Mouse (Mus musculus) midbrain, embryonic 14.5 days (tissue): Measurements from ENCODE around the gene Mgll. TPM values are rescaled to one million over a fixed set of nuclear protein-coding genes. Genes with fewer than 3 reads are reported as not detected.

ENCODE experiments used
- ATAC-seq: fragments of 200-750 bp; cut with Nextera tagmentation; 2 replicates; pipeline ENCODE4 v1.8.0; 2017; ENCODE audit warnings: moderate number of reproducible peaks, moderate library complexity; ENCODE audit not compliant: low FRiP score, low TSS enrichment
- DNase-seq: peaks from one replicate; pipeline ENCODE4 v3.0.0-alpha.2; 2015
- H3K27ac ChIP-seq: fragments of 300-500 bp; sonication (generic); replicated peaks from 2 replicates; pipeline ENCODE4 v1.5.1; 2014; ENCODE audit warnings: mild to moderate bottlenecking, low read depth, low read length, moderate library complexity
- H3K27me3 ChIP-seq: fragments of 300-500 bp; sonication (generic); 2 replicates; pipeline ENCODE4 v1.6.1; 2014; ENCODE audit warnings: low read length, control low read depth, mixed read lengths; ENCODE audit not compliant: control insufficient read depth, insufficient read depth
- H3K36me3 ChIP-seq: fragments of 300-500 bp; sonication (generic); 2 replicates; pipeline ENCODE4 v1.6.1; 2014; ENCODE audit warnings: low read length, control low read depth; ENCODE audit not compliant: control insufficient read depth, insufficient read depth
- H3K4me1 ChIP-seq: fragments of 300-500 bp; sonication (generic); 2 replicates; pipeline ENCODE4 v1.6.1; 2014; ENCODE audit warnings: mild to moderate bottlenecking, antibody characterized with exemption, low read length, control low read depth; ENCODE audit not compliant: control insufficient read depth, insufficient read depth
- H3K4me2 ChIP-seq: fragments of 300-500 bp; sonication (generic); 2 replicates; pipeline ENCODE4 v1.6.1; 2014; ENCODE audit warnings: mild to moderate bottlenecking, low read length, moderate library complexity
- H3K4me3 ChIP-seq: fragments of 300-500 bp; sonication (generic); replicated peaks from 2 replicates; pipeline ENCODE4 v1.5.1; 2014; ENCODE audit warnings: low read depth, low read length
- H3K9ac ChIP-seq: fragments of 300-500 bp; sonication (generic); replicated peaks from 2 replicates; pipeline ENCODE4 v1.6.1; 2014; ENCODE audit warnings: mild to moderate bottlenecking, low read length, moderate library complexity
- H3K9me3 ChIP-seq: fragments of 300-500 bp; sonication (generic); 2 replicates; pipeline ENCODE4 v1.6.1; 2016; ENCODE audit warnings: low read length, control low read depth, mixed read lengths; ENCODE audit not compliant: control insufficient read depth
- WGBS: fragments of 180-500 bp; shearing (Covaris S2); extraction: QIAGEN DNeasy Blood & Tissue Kit; methylation state at CpG from one replicate; pipeline ENCODE4 v1.1.7; 2014; 5-methylcytosine and 5-hydroxymethylcytosine counted together
- polyA plus RNA-seq: library from polyadenylated mRNA; unstranded; fragments of >200 nt; fragmentation: Nextera tagmentation; extraction: Ambion mirVana; gene quantifications from 2 replicates; pipeline ENCODE4 v1.2.1, GENCODE M21; 2014

The Mgll gene
- polyA plus RNA-seq, 1 experiment from 2014 or later, result 21.5 TPM

DNA sequence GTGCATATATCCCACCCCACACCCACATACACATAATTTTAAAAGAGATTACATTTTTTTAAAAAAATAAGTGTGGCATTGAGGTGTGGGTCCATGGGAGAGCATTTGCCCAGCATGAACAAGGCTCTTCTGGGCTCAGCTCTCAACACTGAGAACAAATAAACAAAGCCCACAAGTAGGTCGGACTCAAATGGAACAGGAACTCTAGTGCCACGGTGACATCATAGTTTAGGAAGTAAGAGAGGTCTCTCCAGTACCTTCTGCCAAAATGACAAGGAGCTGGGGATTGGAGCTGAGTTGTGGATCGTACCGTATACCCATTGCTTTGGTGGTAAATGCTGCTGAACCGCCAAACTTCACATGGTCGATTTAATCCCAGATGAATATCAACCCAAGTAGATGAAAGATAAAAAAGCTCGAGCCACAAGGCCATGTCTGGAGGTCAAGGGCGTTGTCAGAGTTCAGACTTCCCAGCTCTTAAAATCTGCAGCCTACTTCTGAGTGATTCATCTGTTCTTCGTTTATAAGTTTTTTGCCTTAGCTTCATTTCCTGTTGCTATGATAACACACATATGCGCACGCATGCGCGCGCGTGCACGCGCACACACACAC, 80.9 kb downstream of the Mgll start:
- H3K9ac ChIP-seq, result no peak overlapping the region
- H3K4me1 ChIP-seq, result no peaks in the 10 kb centered on the region
- no peaks in the 10 kb centered on the region for H3K9me3 ChIP-seq
- H3K27me3 ChIP-seq, result no peaks in the 10 kb centered on the region
- no peak overlapping the region for H3K27ac ChIP-seq
- DNase-seq (no peak), ATAC-seq (no peak)
- no peaks in the 10 kb centered on the region for H3K36me3 ChIP-seq
- 92% methylated on average over 17 of the region's 17 CpGs for WGBS
- no peak overlapping the region for H3K4me3 ChIP-seq
- H3K4me2 ChIP-seq, result no peak overlapping the region

DNA sequence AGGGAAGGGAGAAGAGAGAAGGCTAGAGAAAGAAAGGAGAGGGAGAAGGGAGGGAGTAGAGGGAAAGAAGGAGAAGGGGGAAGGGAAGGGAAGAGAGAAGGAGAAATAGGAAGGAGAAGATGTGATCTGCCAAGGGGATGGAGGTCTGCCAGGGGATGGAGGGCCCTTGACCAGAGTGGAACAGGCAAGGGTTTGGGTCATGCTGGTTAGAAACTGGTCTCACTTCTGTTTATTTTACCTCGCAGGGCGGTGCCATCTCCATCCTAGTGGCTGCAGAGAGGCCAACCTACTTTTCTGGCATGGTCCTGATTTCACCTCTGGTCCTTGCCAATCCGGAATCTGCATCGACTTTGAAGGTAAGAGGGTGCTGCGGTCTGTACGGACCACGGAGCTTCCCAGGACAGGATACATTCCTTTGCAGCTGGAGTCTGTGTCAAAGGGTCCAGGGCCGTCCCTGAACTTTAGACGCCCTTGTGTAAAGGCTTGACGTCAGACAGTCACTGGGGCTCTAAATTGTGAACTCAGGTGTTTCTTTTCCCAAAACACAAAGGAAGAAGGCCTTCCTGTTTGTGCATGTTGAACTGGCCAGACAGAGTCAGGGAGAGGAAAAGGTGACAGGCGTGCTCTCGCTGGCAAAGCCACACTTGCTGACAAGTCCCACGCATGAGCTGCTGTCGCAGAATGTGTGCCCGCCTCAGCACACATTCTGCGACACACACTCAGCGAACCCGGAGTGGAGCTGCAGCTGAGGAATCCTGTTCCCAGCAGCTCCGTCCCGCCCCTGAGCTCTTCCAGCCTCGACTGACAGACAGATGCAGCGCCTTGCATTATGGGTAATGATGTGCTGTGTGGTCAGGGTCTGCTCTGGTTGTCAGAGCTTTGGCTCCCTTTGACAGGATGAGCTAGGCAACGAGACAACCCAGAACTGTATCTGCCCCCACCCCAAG, 85.2 kb downstream of the Mgll start:
- Histone ChIP-seq H3K9me3 (no peaks in the 10 kb centered on the region), H3K27me3 (no peaks in the 10 kb centered on the region), H3K36me3 (no peaks in the 10 kb centered on the region), H3K4me3 (no peak overlapping the region), H3K4me2 (no peak overlapping the region), H3K27ac (no peak overlapping the region), H3K9ac (no peak overlapping the region), H3K4me1 (no peaks in the 10 kb centered on the region)
- ATAC-seq, result no peak
- no peak for DNase-seq
- 72% methylated on average over 23 of the region's 23 CpGs for WGBS

DNA sequence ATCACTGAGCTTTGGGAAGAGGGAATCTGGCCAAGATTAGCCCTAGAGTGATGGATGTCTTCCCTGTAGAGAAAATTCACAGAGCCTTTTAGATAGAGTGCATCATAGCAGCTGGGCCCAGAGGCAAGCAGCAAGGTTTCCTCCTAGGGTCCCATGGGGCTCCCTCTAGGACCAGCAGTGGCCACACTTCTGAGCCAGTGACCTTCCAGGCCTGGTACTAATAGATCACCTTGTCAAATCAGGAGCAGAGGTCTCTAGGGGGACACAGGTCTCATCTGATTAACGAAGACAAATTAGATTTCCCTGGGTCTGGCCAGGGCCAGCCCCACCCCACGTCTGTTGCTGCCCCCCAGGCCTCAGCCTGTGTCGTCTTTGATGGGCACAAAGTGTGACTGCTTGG, 86.1 kb downstream of the Mgll start:
- 61% methylated on average over 3 of the region's 3 CpGs for WGBS
- H3K27ac ChIP-seq, result no peak overlapping the region
- H3K4me3 ChIP-seq, result no peak overlapping the region
- no peak for DNase-seq
- no peak overlapping the region for H3K9ac ChIP-seq
- H3K4me1 ChIP-seq, result no peaks in the 10 kb centered on the region
- ATAC-seq, result no peak
- H3K4me2 ChIP-seq, result no peak overlapping the region
- H3K9me3 ChIP-seq, result no peaks in the 10 kb centered on the region
- H3K36me3 ChIP-seq, result no peaks in the 10 kb centered on the region
- no peaks in the 10 kb centered on the region for H3K27me3 ChIP-seq

DNA sequence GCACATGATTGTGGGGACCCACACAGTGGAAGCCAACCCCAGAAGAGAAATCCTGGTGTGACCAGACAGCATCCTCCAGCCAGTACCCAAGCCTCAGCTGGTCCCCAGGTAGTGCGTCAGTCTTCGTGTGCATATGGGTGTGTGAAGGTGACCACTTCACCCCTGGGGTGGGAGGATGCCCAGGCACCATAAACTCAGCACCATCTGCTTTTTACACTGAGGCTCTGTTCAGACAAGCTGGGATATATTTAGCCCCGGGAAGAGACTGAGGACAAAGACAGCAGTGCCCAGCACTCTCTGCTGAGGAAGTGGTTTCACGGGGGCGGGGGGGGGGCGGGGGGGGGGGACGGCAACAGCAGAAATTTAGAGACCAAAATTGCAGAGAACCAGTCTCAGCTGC, 87.2 kb downstream of the Mgll start:
- no peak overlapping the region for H3K9ac ChIP-seq
- no peaks in the 10 kb centered on the region for H3K36me3 ChIP-seq
- ATAC-seq, result no peak
- H3K9me3 ChIP-seq, result no peaks in the 10 kb centered on the region
- no peak overlapping the region for H3K4me3 ChIP-seq
- H3K4me1 ChIP-seq, result no peaks in the 10 kb centered on the region
- no peak for DNase-seq
- no peak overlapping the region for H3K27ac ChIP-seq
- WGBS, result 64% methylated on average over 7 of the region's 7 CpGs
- H3K4me2 ChIP-seq, result no peak overlapping the region
- no peaks in the 10 kb centered on the region for H3K27me3 ChIP-seq

DNA sequence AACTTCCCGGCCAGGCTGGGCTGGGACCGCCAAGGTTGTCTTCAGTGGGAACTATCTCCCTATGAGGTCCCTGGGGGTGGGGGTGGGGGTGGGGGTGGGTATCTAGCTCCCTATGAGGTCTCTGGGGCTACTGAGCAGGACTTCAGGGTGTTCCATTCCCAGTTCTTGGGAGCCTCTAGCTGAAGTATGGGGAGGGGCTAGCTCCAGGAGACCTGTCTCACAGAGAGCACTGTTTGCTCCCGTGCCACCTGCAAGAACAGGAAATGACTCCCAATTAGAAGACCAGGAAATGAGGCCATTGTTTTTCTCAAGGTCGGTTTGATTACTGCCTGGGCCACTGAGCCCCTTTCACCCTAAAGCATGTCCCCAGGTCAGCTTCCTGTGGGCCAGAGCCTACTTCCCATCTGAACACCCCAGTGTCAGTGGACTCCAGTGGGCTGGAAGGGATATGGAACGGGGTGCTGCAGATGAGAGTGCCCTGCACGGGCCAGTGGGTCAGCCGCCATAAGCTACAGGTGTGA, 87.7 kb downstream of the Mgll start:
- H3K4me2 ChIP-seq, result no peak overlapping the region
- ATAC-seq (no peak), DNase-seq (no peak)
- H3K4me1 ChIP-seq, result no peaks in the 10 kb centered on the region
- no peaks in the 10 kb centered on the region for H3K36me3 ChIP-seq
- WGBS, result 74% methylated on average over 7 of the region's 7 CpGs
- no peak overlapping the region for H3K27ac ChIP-seq
- no peaks in the 10 kb centered on the region for H3K27me3 ChIP-seq
- H3K9ac ChIP-seq, result no peak overlapping the region
- no peaks in the 10 kb centered on the region for H3K9me3 ChIP-seq
- H3K4me3 ChIP-seq, result no peak overlapping the region

DNA sequence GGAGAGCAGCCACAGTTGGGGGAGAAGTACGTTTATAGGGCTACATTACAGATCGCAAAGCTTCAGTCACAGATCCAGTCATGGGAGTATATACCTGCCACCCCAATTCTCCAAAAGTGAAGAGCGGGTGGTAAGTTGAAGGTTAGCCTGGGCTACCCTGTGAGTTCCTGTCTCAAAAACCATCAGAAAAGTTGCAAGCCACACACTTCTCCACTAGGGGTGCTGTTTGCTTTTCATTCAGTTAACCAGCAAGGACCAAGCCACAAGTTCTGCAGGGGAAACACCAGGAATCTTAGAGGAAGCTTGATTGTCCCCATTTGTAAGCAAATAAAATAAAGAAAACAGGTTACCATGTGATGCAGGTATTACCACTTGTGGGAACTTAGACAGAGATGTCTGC, 88.7 kb downstream of the Mgll start:
- no peak overlapping the region for H3K4me3 ChIP-seq
- 64% methylated on average over 3 of the region's 3 CpGs for WGBS
- no peak overlapping the region for H3K4me2 ChIP-seq
- H3K36me3 ChIP-seq, result no peaks in the 10 kb centered on the region
- DNase-seq (peak; percentile 78), ATAC-seq (no peak)
- H3K27ac ChIP-seq, result no peak overlapping the region
- no peaks in the 10 kb centered on the region for H3K4me1 ChIP-seq
- no peak overlapping the region for H3K9ac ChIP-seq
- H3K9me3 ChIP-seq, result no peaks in the 10 kb centered on the region
- H3K27me3 ChIP-seq, result no peaks in the 10 kb centered on the region

DNA sequence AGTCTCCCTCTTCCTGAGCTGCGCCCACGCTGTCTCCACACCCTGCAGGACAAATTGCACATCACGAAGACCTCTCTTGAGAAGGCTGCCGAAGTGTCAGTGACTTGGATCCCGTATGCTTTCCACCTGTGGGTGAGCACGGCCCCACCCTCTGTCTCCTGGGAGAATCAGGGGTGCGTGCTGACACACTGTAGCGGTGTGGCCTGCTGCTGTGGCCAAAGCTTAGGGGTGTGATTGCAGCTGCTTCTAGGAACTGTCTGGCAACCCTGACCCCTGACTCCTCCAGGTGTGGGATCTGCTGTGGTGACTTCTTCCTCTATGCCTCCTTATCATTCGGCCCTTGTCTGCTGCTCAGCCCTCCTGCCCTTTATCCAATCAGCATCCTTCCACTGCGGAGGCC, 89.6 kb downstream of the Mgll start:
- no peaks in the 10 kb centered on the region for H3K36me3 ChIP-seq
- no peaks in the 10 kb centered on the region for H3K27me3 ChIP-seq
- no peak overlapping the region for H3K27ac ChIP-seq
- H3K4me1 ChIP-seq, result no peaks in the 10 kb centered on the region
- H3K4me2 ChIP-seq, result no peak overlapping the region
- 86% methylated on average over 10 of the region's 10 CpGs for WGBS
- ATAC-seq (no peak), DNase-seq (no peak)
- no peak overlapping the region for H3K9ac ChIP-seq
- H3K4me3 ChIP-seq, result no peak overlapping the region
- H3K9me3 ChIP-seq, result no peaks in the 10 kb centered on the region

DNA sequence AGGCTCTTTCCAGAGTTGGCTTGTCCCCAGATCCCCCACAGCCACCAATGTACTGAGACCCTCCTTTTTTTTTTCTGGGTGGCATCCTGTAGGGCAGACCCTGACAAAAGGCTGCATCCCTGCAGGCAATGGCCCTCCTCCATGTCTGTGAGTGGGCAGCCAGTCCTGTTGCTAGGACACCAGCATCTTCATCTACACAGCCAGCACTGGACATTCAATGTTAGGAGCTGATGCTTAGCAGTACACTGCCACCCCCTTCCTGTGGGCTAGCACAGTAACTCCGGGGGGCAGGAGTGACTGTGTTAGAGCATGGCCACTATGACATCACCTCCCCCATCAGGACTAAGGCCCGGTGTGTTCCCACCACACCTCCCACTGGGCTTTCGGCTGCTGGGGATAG, 90.8 kb downstream of the Mgll start:
- Histone ChIP-seq H3K9ac (no peak overlapping the region), H3K36me3 (no peaks in the 10 kb centered on the region), H3K27ac (no peak overlapping the region), H3K27me3 (no peaks in the 10 kb centered on the region), H3K4me1 (no peaks in the 10 kb centered on the region), H3K4me3 (no peak overlapping the region), H3K9me3 (no peaks in the 10 kb centered on the region), H3K4me2 (no peak overlapping the region)
- no peak for ATAC-seq
- WGBS, result 55% methylated on average over 3 of the region's 3 CpGs
- no peak for DNase-seq

DNA sequence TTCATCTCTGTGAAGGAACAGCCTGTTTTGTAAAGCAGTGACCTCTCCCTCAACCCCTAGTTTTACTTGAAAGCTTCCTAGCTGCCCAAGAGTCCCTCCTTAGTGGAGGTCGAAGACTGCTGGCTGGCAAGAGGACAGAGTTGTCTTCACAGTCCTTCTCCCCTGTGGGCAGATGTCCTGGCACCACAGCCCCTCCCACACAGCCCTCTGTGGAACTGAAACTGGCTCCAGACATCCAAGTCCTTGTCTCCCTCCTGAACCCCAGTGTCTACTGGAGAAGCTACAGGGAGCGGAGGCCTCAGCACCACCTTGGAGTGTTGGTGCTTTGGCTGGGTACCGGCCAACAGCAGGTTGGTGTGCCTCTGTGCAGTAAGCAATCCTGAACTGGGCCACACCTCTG, 91.3 kb downstream of the Mgll start:
- H3K4me3 ChIP-seq, result no peak overlapping the region
- H3K9me3 ChIP-seq, result no peaks in the 10 kb centered on the region
- 76% methylated on average over 3 of the region's 3 CpGs for WGBS
- DNase-seq (no peak), ATAC-seq (no peak)
- H3K9ac ChIP-seq, result no peak overlapping the region
- no peak overlapping the region for H3K4me2 ChIP-seq
- H3K36me3 ChIP-seq, result no peaks in the 10 kb centered on the region
- no peaks in the 10 kb centered on the region for H3K27me3 ChIP-seq
- H3K4me1 ChIP-seq, result no peaks in the 10 kb centered on the region
- H3K27ac ChIP-seq, result no peak overlapping the region
